Mouse (Mus musculus) brain, embryonic 14.5 days (tissue): ENCODE results near the gene Abcc1. TPM values are rescaled to one million over a fixed set of nuclear protein-coding genes. Genes with fewer than 3 reads are reported as not detected.

Source experiments
- DNase-seq: peaks from one replicate; pipeline ENCODE4 v3.0.0-alpha.2; 2011; ENCODE audit warnings: low read depth
- CTCF ChIP-seq: fragments of 200-500 bp; IDR thresholded peaks from 2 replicates; pipeline ENCODE4 v1.5.1; 2012; ENCODE audit warnings: inconsistent platforms, mild to moderate bottlenecking, moderate library complexity, borderline replicate concordance; ENCODE audit not compliant: insufficient read depth, insufficient read length; ENCODE audit errors: extremely low read depth
- POLR2A ChIP-seq: fragments of 200-500 bp; IDR thresholded peaks from 2 replicates; pipeline ENCODE4 v1.6.1; 2012; ENCODE audit warnings: mild to moderate bottlenecking, inconsistent platforms, borderline replicate concordance; ENCODE audit not compliant: poor library complexity, insufficient read depth, insufficient read length, severe bottlenecking; ENCODE audit errors: extremely low read depth
- polyA plus RNA-seq: library from polyadenylated mRNA; depleted of rRNA; stranded (reverse); fragments of >200 nt; gene quantifications from 2 replicates; pipeline ENCODE4 v1.2.3, GENCODE M21; 2012; rRNA removed

Abcc1 gene
- polyA plus RNA-seq = 12.3 and 12.4 TPM in 2 replicates

DNA sequence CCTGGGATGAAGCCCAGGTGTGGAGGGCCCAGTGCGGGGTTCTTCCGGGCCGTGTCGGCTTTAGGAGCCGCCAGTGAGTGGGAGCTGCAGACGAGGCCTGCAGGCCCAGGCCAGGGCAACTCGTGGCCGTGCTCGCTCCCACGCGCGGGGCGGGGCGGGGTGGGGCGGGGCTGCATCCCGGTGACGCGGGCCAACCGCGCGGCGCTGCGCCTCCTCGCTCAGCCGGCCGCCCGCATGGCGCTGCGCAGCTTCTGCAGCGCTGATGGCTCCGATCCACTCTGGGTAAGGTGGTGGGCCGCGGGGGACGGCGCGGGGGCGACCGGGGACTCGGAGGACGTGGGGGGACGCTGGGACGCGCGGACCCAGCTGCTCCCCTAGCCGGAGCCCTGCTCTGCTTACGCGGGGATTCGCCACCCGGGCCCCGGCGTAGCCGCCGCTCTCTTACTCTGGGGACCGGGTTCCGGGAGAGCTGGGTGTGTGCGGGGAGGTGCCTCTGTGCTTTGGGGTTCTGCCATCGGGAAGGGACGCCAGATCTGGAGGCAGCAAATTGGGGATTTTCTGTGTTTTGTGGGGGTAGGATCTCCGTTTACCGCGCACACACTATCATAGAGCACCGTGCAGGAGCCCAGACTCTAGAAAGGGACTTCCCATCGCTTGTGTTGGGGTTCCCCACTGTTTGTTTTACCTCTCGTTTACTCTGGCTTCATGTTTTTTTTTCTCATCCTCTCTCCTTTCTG lies at the start of gene Abcc1:
Gene Abcc1, plus strand, starts transcription at position 197 of the 737 bp plus-strand sequence.
- peak; percentile 88 for DNase-seq
- no peak for TF ChIP-seq CTCF
- peak; percentile 69 for TF ChIP-seq POLR2A

DNA sequence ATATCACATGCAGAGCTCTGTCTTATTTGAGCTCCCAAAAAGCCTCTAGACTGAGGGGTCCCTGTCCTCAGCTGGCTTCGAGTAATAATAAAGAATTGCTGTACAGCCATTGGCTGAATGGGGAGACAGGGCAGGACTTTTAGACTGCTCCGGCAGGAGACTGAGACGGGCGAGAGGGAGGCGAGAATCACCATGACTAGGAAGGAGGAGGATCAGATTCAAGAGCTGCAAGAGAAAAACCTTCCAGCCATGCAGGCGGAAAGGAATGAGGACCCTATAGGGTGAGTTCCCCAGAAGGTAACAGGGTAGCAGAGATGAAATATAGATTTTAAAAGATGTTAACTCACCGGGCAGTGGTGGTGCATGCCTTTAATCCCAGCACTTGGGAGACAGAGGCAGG lies 48.4 kb upstream of the Abcc1 start:
- TF ChIP-seq CTCF (no peak), POLR2A (no peak)
- no peak for DNase-seq

DNA sequence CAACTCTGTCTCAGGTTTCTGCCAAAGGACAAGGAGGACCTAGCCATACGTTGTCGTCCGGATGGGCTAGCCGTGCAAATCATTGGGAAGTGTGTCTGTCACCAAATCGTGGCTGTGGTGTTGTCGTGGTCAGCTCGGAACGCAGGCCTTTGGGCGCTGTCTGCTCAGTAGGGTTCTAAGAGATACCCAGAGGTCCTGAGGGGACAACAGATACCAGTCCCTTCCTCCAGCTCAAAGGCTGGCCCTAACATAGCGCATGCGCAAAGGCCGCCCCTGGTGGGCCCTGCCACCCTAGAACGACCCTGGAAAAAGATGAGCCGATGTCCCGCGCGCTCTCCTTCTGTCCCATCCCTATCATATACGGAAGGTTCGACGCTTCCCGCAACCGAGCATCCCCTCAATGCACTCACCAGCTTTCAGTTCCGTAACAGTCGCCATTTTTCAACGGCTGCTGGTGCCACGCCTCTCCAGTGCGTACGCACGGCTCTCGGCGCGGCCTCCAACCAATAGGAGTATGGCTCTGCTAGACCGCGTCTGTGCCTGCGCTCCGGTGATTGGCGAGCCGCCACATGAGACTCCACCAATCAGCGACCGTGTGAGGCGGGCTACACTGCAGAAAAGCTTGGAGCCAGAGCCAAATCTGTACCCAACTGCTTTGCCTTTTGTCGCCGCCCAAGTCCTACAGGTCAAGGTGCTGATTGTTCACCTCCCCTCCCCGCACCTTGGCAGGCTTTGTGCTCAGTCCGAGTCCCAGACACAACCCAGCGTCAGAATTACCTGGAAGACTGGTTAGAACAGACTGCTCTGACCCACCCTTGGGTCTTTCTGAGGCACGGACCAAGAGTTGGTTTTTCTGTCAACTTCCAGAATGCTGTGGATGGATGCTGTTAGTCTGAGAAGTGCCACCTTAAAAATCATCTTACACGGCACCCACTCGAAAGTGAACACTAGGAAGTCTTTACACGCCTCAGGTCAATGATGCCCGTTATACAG lies 44.2 kb upstream of the Abcc1 start, which contains the start of gene Fopnl:
Gene Fopnl, minus strand, starts transcription at position 522 of the 993 bp plus-strand sequence.
- peak; percentile 99 for DNase-seq
- TF ChIP-seq CTCF = no peak
- peak; percentile 69; the same call in 1 of the 2 replicates for TF ChIP-seq POLR2A

DNA sequence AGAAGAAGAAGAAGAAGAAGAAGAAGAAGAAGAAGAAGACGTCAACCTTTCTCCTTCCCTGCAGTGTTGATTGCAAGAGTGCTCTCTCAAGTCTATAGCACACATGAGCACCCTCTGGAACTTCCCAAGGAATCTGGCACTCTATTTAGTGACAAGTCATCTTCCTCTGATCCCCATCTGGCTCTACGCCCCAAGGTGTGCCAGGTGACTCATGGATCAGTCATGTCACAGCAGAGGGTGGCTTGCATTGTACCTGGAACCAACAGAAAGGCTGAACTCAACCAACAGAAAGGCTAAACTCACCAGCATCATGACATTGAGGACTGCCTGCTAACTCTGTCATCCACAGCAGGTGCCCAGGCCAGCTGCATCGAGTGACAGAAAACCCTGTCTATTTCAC lies 41.7 kb upstream of the Abcc1 start:
- no peak for TF ChIP-seq CTCF
- no peak for TF ChIP-seq POLR2A
- no peak for DNase-seq

DNA sequence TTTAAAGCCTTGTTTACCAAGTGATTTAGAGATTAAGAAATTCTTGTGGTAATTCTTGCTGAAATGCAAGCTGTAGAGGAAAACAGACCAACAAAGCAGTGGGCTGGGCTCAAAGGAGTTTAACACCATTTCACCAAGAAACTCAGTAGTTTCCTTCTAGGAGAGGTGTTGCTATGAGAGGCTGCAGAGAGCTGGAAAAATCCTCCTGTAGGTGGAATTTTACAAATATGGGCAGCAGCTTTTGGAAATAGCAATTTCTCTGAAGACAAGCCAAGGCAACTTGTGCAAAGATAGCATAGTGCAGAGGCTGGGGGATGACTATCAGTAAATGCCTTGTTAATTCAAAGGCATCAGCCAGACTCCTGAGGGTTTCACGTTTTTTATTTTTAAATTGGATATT lies 40.9 kb upstream of the Abcc1 start:
- TF ChIP-seq POLR2A (no peak), CTCF (no peak)
- DNase-seq = no peak

DNA sequence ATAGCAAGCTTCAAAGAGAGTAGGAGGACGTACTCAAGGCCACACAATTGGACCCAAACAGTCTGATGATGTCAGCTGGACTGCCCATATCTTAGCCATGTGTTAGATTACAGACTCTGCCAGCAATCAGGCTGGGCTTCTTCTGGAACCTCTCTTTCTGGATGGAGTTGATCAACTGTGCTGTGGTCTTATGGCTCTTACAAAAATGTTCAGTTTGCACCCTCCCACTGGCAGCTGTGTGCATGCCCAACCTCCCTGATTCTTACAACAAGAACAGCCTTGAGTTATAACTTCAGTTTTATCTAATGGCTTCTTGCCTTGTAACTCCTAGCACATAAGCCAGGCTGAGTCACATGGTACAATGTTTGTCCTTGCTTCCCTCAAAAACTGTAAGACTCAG lies 33.2 kb upstream of the Abcc1 start:
- no peak for DNase-seq
- TF ChIP-seq CTCF (no peak), POLR2A (no peak)

DNA sequence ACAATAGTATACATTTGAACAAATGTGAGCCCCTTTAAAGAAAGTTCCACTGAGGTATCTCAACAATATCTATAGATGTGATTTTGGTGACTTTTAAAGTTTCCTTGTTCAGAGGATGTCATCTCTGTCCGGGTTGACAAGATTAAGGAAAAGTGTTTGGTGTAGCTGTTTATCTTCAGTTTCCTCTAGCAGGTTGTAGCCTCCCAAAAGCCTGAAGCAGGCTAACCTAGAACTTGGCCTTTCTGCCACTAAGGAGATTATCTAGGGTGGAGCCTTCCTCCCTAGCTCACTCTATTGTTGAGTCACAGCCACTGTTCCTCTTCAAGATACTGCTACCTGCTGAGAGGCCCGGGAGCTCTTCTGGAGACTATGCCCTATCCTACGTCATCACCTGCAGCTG lies 16.4 kb upstream of the Abcc1 start:
- TF ChIP-seq POLR2A (no peak), CTCF (no peak)

DNA sequence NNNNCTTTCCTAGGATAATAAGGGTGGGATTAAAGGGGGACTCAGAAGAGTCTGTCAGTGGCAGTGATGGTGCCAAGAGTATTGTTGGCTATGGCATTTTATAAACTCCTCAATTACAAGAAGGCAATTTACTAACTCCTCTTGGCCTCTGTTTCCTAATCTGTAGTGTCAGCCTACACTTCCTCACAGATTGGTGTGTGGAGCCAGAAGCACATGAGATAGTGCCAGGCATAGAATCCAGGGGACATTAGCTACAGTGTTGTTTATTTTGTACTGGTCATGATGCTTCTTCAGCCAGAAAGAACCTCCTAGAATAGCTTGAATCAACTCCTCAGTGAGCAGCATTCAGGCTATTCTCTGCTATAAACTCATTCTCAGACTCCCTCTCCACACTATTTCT lies 9.8 kb upstream of the Abcc1 start:
- no peak for TF ChIP-seq CTCF
- TF ChIP-seq POLR2A = no peak
- DNase-seq = no peak

More for the DNA sequence above, 16.4 kb upstream of the Abcc1 start:
- DNase-seq = no peak

DNA sequence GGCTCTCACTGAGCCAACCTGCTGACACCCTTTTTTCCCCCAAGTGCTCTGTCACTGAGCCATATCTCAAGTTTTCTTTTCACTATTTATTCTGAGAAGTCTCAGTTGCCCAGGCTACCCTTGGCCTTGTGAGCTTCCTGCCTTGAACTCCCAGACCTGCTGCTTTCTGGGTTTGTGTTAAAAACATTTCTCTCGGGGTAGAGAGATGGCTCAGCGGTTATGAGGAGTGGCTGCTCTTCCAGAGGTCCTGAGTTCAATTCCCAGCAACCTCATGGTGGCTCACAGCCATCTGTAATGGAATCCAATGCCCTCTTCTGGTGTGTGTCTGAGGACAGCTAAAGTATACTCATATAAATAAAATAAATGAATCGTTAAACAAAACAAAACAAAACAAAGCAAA lies 9.1 kb upstream of the Abcc1 start:
- DNase-seq = no peak
- TF ChIP-seq POLR2A (no peak), CTCF (no peak)

DNA sequence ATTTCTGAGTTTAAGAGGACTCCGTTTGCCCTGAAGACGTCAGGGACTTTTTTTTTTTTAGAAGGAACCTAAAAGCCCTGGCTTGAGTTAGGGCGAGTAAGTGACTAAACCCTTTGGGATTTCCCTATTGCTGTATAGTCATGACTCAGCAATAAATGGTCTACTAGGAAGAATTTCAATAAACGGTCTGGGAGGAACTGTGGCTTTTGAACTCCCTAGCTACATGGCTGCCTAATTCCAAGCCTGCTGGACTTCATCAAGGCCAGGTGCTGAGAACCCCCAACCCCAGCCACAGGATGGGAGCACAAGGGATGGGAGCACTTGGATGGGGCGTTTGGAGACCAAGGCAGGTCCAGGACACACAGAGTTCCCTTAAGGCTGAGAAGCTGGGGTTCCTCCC lies 8.7 kb upstream of the Abcc1 start:
- TF ChIP-seq CTCF (no peak), POLR2A (no peak)
- no peak for DNase-seq

DNA sequence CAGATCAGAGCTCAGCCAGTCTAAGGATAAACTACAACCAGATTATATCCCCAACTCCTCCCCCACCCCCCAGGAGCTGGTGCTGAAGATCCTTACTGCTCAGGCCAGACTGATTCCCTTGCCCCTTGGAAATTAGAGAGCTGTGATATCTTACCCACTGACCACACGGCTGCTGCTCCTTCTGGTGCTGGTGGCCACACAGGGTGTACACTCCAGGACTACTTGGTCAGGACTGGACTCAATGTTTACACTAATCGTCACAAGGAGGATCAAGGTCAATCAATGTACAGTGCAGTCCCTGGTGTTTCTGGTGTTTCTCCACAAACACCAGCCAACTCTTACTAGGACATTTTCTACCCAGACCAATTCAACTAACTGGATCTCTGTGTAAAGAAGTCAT lies 3.5 kb upstream of the Abcc1 start:
- no peak for DNase-seq

DNA sequence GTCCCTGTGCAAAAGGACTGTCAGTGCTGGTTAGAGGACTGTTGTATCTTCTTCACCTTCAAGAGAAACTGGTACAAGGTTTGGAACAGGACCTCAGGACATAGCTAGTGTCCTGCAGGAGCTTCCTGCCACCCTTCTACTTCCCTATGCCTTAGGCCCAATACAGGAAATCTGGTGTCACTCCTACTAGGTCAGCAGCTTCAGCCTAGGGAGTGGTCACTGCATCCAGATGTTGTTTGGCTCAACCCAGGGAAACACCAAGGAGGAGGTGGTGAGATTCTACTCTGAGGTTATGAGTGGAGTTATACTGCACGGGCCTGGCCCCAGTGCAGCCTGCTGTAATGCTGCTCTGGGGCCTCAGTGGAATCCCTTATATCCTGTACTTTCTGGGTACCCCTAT lies 2.8 kb upstream of the Abcc1 start:
- no peak for DNase-seq
- TF ChIP-seq CTCF (no peak), POLR2A (no peak)

More for the DNA sequence above, 3.5 kb upstream of the Abcc1 start:
- TF ChIP-seq POLR2A = no peak
- no peak for TF ChIP-seq CTCF
